Mouse (Mus musculus): Measurements from ENCODE around the gene G430095P16Rik. TPM values are rescaled to one million over a fixed set of nuclear protein-coding genes. Genes with fewer than 3 reads are reported as not detected.

The G430095P16Rik gene
- polyA plus RNA-seq, 1 experiment = 2.0 TPM

DNA sequence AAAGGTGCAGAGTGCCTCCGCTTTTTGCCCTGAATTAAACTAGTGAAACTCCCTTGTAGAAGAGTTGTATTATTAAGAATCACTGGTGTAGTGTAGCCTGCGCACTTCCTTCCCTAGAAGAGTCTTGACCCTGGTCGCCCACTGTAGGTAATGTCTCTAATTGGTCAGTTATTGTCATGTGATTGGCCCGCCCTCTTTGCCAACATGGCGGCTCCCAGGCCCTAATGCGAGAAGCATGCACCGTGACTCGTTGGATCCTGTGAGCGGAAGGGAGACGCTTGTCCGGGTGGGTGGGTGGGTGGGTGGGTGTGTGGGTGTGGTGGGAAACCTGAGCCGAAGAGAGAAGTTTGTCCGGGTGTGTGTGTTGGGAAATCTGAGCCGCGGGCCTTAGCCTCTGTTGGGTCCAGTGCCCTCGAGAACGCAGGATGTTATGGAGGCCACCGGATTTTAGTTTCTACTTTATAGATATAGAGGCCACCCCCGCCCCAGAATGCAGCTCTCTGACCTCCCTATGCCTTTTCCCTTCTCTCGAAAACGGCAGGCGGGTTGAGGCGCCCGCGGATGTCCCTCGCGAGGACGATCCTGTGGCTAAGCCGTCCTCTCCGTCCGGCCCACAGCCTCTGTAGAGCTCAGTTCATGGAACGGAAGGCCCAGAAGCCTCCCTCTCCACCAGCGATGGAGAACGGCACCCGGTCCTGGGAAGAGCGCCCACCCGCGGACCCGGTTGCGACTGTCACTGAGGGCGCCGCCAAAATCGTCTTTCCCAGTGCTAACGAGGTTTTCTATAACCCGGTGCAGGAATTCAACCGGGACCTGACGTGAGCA is 33.5 kb upstream of the G430095P16Rik start:
- peak; percentile 90 for DNase-seq
- WGBS = under 1% methylated on average over 47 of the region's 47 CpGs
- peaks cover 15% of the 10 kb centered on the region for H3K4me1 ChIP-seq (ENCODE audit: control insufficient read depth, insufficient read depth, low read length)

DNA sequence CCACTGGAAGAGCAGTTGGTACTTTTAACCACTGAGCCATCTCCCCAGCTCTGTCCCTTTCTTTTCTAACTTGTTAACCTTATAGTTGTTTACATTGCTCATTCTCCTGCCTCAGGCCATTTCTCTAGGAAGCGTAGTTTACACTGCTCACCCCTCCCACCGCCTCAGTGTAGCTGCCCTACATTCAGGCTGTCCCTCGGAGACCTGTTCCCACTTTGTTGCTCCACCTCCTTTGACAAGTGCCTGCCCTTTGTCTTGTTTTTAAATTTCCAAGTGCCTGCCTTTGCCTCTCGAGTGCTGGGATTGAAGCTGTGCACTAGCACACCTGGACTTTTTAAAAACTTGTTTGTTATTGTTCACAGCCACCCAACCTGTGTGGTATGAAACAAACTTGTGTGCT is 29.5 kb upstream of the G430095P16Rik start:
- Histone ChIP-seq H3K4me1 (ENCODE audit: control insufficient read depth, insufficient read depth, low read length) (peaks cover 11% of the 10 kb centered on the region), H3K4me3 (replicated peaks; ENCODE audit: extremely low read depth, low read depth, low read length) (no peak overlapping the region)
- TF ChIP-seq POLR2A (IDR thresholded peaks at IDR 0.05; ENCODE audit: borderline replicate concordance, extremely low read depth, low read depth, low read length) (no peak), CTCF (IDR thresholded peaks at IDR 0.05; ENCODE audit: insufficient read depth, low read length) (no peak)
- WGBS = 46% methylated on average over 4 of the region's 4 CpGs
- no peak for DNase-seq

More for the DNA sequence above, 33.5 kb upstream of the G430095P16Rik start:
- peak overlapping the region; percentile 62 for H3K4me3 ChIP-seq (replicated peaks; ENCODE audit: extremely low read depth, low read depth, low read length)
- TF ChIP-seq CTCF (IDR thresholded peaks at IDR 0.05; ENCODE audit: insufficient read depth, low read length) (no peak), POLR2A (IDR thresholded peaks at IDR 0.05; ENCODE audit: borderline replicate concordance, extremely low read depth, low read depth, low read length) (peak; percentile 48; the same call in 1 of the 2 replicates)

DNA sequence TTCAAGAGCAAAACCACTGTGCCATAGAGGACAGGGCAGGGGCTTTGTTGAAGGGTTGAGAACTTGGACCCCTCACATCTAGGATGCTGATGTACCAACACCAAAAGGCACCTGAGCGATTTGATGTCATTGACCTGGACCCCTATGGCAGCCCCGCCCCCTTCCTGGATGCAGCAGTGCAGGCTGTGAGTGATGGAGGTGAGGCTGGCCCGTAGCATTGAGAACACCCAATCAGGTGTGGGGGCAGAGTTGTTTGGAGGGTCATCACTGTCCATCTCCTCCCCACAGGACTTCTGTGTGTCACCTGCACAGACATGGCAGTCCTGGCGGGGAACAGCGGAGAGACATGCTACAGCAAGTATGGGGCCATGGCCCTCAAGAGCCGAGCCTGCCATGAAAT is 27.7 kb upstream of the G430095P16Rik start:
- no peak overlapping the region for H3K4me3 ChIP-seq (replicated peaks; ENCODE audit: extremely low read depth, low read depth, low read length)
- WGBS = 87% methylated on average over 6 of the region's 6 CpGs
- H3K4me1 ChIP-seq (ENCODE audit: control insufficient read depth, insufficient read depth, low read length) = peaks cover 16% of the 10 kb centered on the region
- no peak for TF ChIP-seq CTCF (IDR thresholded peaks at IDR 0.05; ENCODE audit: insufficient read depth, low read length)
- TF ChIP-seq POLR2A (IDR thresholded peaks at IDR 0.05; ENCODE audit: borderline replicate concordance, extremely low read depth, low read depth, low read length) = no peak
- no peak for DNase-seq

DNA sequence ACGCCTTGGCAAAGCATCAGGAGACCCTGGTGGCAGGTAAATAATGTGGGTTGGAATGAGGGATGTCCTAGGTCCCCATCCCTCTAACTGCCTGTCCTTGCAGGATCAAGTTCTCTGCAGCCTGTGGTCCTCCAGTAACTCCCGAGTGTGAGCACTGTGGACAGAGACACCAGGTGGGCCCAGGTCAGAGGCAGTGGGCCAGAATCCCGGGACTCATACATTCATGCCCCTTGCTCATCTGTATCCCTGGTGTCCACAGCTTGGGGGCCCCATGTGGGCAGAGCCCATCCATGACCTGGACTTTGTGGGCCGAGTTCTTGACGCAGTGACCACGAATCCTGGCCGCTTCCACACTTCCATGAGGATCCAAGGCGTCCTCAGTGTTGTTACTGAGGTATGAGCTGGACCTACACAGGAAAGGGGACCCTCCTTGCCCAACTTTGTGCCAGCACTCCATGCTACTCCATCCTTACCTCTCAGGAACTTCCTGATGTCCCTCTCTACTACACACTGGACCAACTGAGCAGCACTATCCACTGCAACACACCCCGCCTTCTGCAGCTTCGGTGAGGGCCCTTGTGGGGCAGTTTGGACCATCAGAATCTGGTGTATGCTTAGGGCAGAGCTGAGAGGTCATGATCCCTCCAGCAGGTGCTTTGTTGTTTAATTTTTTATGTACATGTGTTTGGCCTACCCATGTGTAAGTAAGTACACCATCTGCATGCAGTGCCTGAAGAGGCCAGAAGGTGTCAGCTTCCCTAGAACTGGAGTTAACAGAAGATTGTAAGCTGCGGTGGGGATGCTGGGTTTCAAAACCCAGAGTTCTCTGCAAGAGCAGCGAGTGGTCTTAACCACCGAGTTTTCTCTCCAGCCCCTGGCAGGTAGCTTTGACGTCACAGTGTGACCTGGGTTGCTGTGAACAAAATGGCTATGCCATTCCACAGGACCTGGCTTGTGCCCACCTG is 25.4 kb upstream of the G430095P16Rik start:
- H3K4me3 ChIP-seq (replicated peaks; ENCODE audit: extremely low read depth, low read depth, low read length) = no peak overlapping the region
- peaks cover 23% of the 10 kb centered on the region for H3K4me1 ChIP-seq (ENCODE audit: control insufficient read depth, insufficient read depth, low read length)
- no peak for DNase-seq
- TF ChIP-seq CTCF (IDR thresholded peaks at IDR 0.05; ENCODE audit: insufficient read depth, low read length) = no peak
- no peak for TF ChIP-seq POLR2A (IDR thresholded peaks at IDR 0.05; ENCODE audit: borderline replicate concordance, extremely low read depth, low read depth, low read length)
- WGBS = 82% methylated on average over 14 of the region's 14 CpGs

DNA sequence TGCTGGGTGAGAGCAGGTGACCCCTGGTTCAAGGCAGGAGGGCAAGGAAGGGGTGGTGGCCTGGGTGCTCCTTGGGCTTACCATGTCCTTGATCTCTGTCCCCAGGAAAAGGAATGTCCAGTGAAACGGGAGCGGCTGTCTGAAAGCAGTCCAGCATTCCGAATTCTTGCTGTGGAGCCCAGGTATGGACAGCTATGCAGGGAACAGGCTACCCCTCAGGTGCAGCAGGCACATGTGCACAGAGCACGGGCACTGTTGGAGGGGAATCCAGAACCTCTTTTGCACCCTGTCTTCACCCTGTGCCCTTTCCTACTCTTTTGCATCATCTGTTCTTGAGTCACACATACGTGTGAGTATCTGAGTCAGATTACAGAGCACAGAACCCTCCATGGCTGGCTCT is 24.5 kb upstream of the G430095P16Rik start:
- WGBS = 72% methylated on average over 5 of the region's 5 CpGs
- Histone ChIP-seq H3K4me1 (ENCODE audit: control insufficient read depth, insufficient read depth, low read length) (peaks cover 26% of the 10 kb centered on the region), H3K4me3 (replicated peaks; ENCODE audit: extremely low read depth, low read depth, low read length) (no peak overlapping the region)
- DNase-seq = no peak
- TF ChIP-seq POLR2A (IDR thresholded peaks at IDR 0.05; ENCODE audit: borderline replicate concordance, extremely low read depth, low read depth, low read length) = no peak
- no peak for TF ChIP-seq CTCF (IDR thresholded peaks at IDR 0.05; ENCODE audit: insufficient read depth, low read length)

DNA sequence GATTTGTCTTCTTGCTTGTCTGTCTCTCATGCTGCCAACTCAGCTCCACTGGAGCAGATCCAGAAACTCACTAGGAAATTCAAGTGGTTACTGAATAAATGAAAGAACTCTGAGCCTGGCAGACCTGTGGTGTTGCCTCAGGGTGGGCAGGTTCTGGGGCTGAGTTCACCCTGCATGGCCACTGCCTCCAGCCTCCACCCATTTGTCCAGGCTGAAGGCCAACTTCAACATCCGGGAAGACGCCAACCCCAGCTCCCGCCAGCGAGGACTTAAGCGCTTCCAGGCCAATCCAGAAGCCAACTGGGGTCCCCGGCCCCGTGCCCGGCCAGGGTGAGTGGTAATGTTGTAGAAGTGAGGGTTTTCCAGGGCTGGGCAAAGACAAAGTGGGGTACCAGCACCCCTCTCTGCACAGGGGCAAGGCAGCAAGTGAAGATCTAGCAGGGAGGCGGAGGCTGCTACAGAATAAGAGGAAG is 23.8 kb upstream of the G430095P16Rik start:
- Histone ChIP-seq H3K4me1 (ENCODE audit: control insufficient read depth, insufficient read depth, low read length) (peaks cover 30% of the 10 kb centered on the region), H3K4me3 (replicated peaks; ENCODE audit: extremely low read depth, low read depth, low read length) (peak overlapping the region; percentile 60)
- DNase-seq = peak; percentile 76
- peak; percentile 38; the same call in 1 of the 2 replicates for TF ChIP-seq POLR2A (IDR thresholded peaks at IDR 0.05; ENCODE audit: borderline replicate concordance, extremely low read depth, low read depth, low read length)
- no peak for TF ChIP-seq CTCF (IDR thresholded peaks at IDR 0.05; ENCODE audit: insufficient read depth, low read length)
- WGBS = 24% methylated on average over 9 of the region's 9 CpGs

DNA sequence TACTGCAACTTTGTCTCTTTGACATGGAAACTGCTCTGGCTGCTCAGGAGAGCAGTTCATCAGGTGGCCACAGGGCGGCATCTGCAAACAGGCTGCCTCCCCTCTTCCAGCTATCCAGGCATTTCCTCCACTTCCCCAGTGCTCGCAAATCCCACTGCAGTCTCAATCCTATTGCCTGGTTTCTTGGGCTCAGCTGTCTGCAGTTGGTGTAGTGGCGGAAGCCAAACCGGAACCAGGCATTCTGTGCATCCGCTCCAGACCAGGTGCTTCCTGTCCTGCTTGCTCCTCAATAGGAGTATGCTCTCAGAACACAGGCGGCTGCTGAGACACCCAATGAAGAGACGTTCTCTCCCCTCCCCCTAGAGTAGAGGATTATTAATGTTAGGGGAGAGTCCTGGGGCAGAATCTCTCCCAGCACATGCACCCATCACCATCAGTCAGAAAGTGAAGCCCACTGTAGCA is 22.9 kb upstream of the G430095P16Rik start:
- TF ChIP-seq POLR2A (IDR thresholded peaks at IDR 0.05; ENCODE audit: borderline replicate concordance, extremely low read depth, low read depth, low read length) = peak; percentile 35; the same call in 1 of the 2 replicates
- TF ChIP-seq CTCF (IDR thresholded peaks at IDR 0.05; ENCODE audit: insufficient read depth, low read length) = peak; percentile 80
- 28% methylated on average over 7 of the region's 7 CpGs for WGBS
- DNase-seq = peak; percentile 64
- H3K4me1 ChIP-seq (ENCODE audit: control insufficient read depth, insufficient read depth, low read length) = peaks cover 33% of the 10 kb centered on the region
- no peak overlapping the region for H3K4me3 ChIP-seq (replicated peaks; ENCODE audit: extremely low read depth, low read depth, low read length)

DNA sequence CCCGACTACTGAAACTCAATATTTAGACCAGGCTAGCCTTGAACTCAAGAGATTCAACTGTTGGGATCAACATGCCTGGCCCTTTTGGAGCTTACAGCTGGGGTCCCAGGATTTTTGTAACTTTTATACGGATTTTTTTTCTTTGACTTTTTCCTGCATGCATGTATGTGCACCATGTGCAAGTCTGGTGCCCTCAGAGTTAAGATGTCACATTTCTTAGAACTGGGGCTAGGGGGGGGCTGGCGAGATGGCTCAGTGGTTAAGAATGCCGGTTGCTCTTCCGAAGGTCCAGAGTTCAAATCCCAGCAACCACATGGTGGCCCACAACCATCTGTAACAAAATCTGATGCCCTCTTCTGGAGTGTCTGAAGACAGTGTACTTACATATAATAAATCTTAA is 22.3 kb upstream of the G430095P16Rik start:
- WGBS = 55% methylated on average over 5 of the region's 5 CpGs
- no peak for DNase-seq
- H3K4me3 ChIP-seq (replicated peaks; ENCODE audit: extremely low read depth, low read depth, low read length) = no peak overlapping the region
- peaks cover 36% of the 10 kb centered on the region for H3K4me1 ChIP-seq (ENCODE audit: control insufficient read depth, insufficient read depth, low read length)
- TF ChIP-seq POLR2A (IDR thresholded peaks at IDR 0.05; ENCODE audit: borderline replicate concordance, extremely low read depth, low read depth, low read length) (no peak), CTCF (IDR thresholded peaks at IDR 0.05; ENCODE audit: insufficient read depth, low read length) (no peak)

Data from lung, adult 2 months (tissue).